Mouse (Mus musculus) midbrain, postnatal 0 days (tissue): ENCODE data around the gene Arhgap40. TPM values are rescaled to one million over a fixed set of nuclear protein-coding genes. Genes with fewer than 3 reads are reported as not detected.

Source experiments
- ATAC-seq: fragments of 200-750 bp; cut with Nextera tagmentation; 2 replicates; pipeline ENCODE4 v1.8.0; 2017; ENCODE audit warnings: moderate number of reproducible peaks, mild to moderate bottlenecking, moderate TSS enrichment, moderate library complexity; ENCODE audit not compliant: low FRiP score
- DNase-seq: peaks from one replicate; pipeline ENCODE4 v3.0.0-alpha.2; 2015; ENCODE audit warnings: low spot score
- H3K27ac ChIP-seq: fragments of 300-500 bp; sonication (generic); 2 replicates; pipeline ENCODE4 v1.5.1; 2014; ENCODE audit warnings: low read depth, mild to moderate bottlenecking, low read length, mixed read lengths
- H3K27me3 ChIP-seq: fragments of 300-500 bp; sonication (generic); 2 replicates; pipeline ENCODE4 v1.6.1; 2014; ENCODE audit warnings: low read length, control low read depth, mixed read lengths; ENCODE audit not compliant: insufficient read depth
- H3K36me3 ChIP-seq: fragments of 300-500 bp; sonication (generic); 2 replicates; pipeline ENCODE4 v1.6.1; 2014; ENCODE audit warnings: low read length, control low read depth, mixed read lengths; ENCODE audit not compliant: insufficient read depth
- H3K4me1 ChIP-seq: fragments of 300-500 bp; sonication (generic); 2 replicates; pipeline ENCODE4 v1.6.1; 2014; ENCODE audit warnings: mild to moderate bottlenecking, control low read depth, antibody characterized with exemption, low read length, mixed read lengths; ENCODE audit not compliant: insufficient read depth
- H3K4me2 ChIP-seq: fragments of 300-500 bp; sonication (generic); 2 replicates; pipeline ENCODE4 v1.6.1; 2014; ENCODE audit warnings: low read depth, mild to moderate bottlenecking, low read length, mixed read lengths; ENCODE audit not compliant: poor library complexity, severe bottlenecking
- H3K4me3 ChIP-seq: fragments of 300-500 bp; sonication (generic); 2 replicates; pipeline ENCODE4 v1.5.1; 2014; ENCODE audit warnings: low read depth, mild to moderate bottlenecking, low read length, moderate library complexity
- H3K9ac ChIP-seq: fragments of 300-500 bp; sonication (generic); replicated peaks from 2 replicates; pipeline ENCODE4 v1.6.1; 2014; ENCODE audit warnings: mild to moderate bottlenecking, low read length, moderate library complexity, mixed read lengths; ENCODE audit not compliant: poor library complexity, severe bottlenecking
- H3K9me3 ChIP-seq: fragments of 300-500 bp; sonication (generic); 2 replicates; pipeline ENCODE4 v1.6.1; 2016; ENCODE audit warnings: low read length, control low read depth
- CTCF ChIP-seq: IDR thresholded peaks from 2 replicates; pipeline ENCODE4 v1.5.1; 2016; ENCODE audit warnings: antibody characterized with exemption, mild to moderate bottlenecking
- WGBS: fragments of 180-500 bp; shearing (Covaris S2); extraction: QIAGEN DNeasy Blood & Tissue Kit; methylation state at CpG from one replicate; pipeline ENCODE4 v1.1.7; 2014; 5-methylcytosine and 5-hydroxymethylcytosine counted together
- polyA plus RNA-seq: library from polyadenylated mRNA; unstranded; fragments of >200 nt; fragmentation: Nextera tagmentation; extraction: Ambion mirVana; gene quantifications from 2 replicates; pipeline ENCODE4 v1.2.1, GENCODE M21; 2015
- total RNA-seq: library from RNA; depleted of rRNA; stranded (reverse); fragments of >200 nt; gene quantifications from 2 replicates; pipeline ENCODE4 v1.2.3, GENCODE M21; 2014

Gene Arhgap40
- total and polyA plus RNA-seq, 2 experiments from 2014 or later = 0.55 to 0.65 TPM

GRCm38 (mm10) chr2:158555252-158555651 is 42.7 kb downstream of the Arhgap40 start:
- H3K27ac ChIP-seq = no peak overlapping the region; the same call in 1 of the 2 replicates
- peaks cover 13% of the 10 kb centered on the region; the same call in 1 of the 2 replicates for H3K4me1 ChIP-seq
- ATAC-seq = no peak
- no peaks in the 10 kb centered on the region for H3K36me3 ChIP-seq
- H3K4me2 ChIP-seq = peak overlapping the region; percentile 53; the same call in 1 of the 2 replicates
- H3K4me3 ChIP-seq = peak overlapping the region; percentile 28
- WGBS = 6% methylated on average over 7 of the region's 7 CpGs
- no peak for DNase-seq
- TF ChIP-seq CTCF = no peak
- H3K27me3 ChIP-seq = no peaks in the 10 kb centered on the region
- no peaks in the 10 kb centered on the region for H3K9me3 ChIP-seq
- H3K9ac ChIP-seq = no peak overlapping the region

GRCm38 (mm10) chr2:158555812-158556211 is 43.2 kb downstream of the Arhgap40 start:
- Histone ChIP-seq H3K4me1 (peaks cover 10% of the 10 kb centered on the region; the same call in 1 of the 2 replicates), H3K9me3 (no peaks in the 10 kb centered on the region), H3K4me3 (peak overlapping the region; percentile 28), H3K36me3 (no peaks in the 10 kb centered on the region), H3K4me2 (peak overlapping the region; percentile 53), H3K27me3 (no peaks in the 10 kb centered on the region), H3K27ac (peak overlapping the region; percentile 18; the same call in 1 of the 2 replicates), H3K9ac (0 out of 2 replicates have a peak overlapping the region, but pooled peaks have one; percentile 24)
- no peak for TF ChIP-seq CTCF
- 1% methylated on average over 8 of the region's 8 CpGs for WGBS
- ATAC-seq = no peak
- no peak for DNase-seq

- Histone ChIP-seq H3K27me3 (no peaks in the 10 kb centered on the region), H3K4me3 (peak overlapping the region; percentile 28), H3K9me3 (no peaks in the 10 kb centered on the region), H3K36me3 (no peaks in the 10 kb centered on the region), H3K9ac (0 out of 2 replicates have a peak overlapping the region, but pooled peaks have one; percentile 24), H3K4me2 (peak overlapping the region; percentile 53), H3K4me1 (peaks cover 10% of the 10 kb centered on the region; the same call in 1 of the 2 replicates), H3K27ac (peak overlapping the region; percentile 18; the same call in 1 of the 2 replicates)
- WGBS = 2% methylated on average over 20 of the region's 20 CpGs
- DNase-seq (peak; percentile 78), ATAC-seq (peak; percentile 44; the same call in 1 of the 2 replicates)
- TF ChIP-seq CTCF = peak; percentile 90
Measured at GRCm38 (mm10) chr2:158556225-158556624, 43.6 kb downstream of the Arhgap40 start.

- Histone ChIP-seq H3K4me1 (peaks cover 10% of the 10 kb centered on the region; the same call in 1 of the 2 replicates), H3K9ac (no peak overlapping the region), H3K27me3 (no peaks in the 10 kb centered on the region), H3K27ac (no peak overlapping the region), H3K36me3 (no peaks in the 10 kb centered on the region), H3K9me3 (no peaks in the 10 kb centered on the region), H3K4me2 (peak overlapping the region; percentile 53), H3K4me3 (no peak overlapping the region)
- DNase-seq (no peak), ATAC-seq (no peak)
- 11% methylated on average over 5 of the region's 5 CpGs for WGBS
- TF ChIP-seq CTCF = no peak
Measured at GRCm38 (mm10) chr2:158556750-158557149, 44.2 kb downstream of the Arhgap40 start.

- no peak for ATAC-seq
- 20% methylated on average over 6 of the region's 6 CpGs for WGBS
- Histone ChIP-seq H3K9ac (no peak overlapping the region), H3K27ac (peak overlapping the region; percentile 87), H3K36me3 (no peaks in the 10 kb centered on the region), H3K4me3 (no peak overlapping the region), H3K27me3 (no peaks in the 10 kb centered on the region), H3K4me1 (peaks cover 10% of the 10 kb centered on the region; the same call in 1 of the 2 replicates), H3K9me3 (no peaks in the 10 kb centered on the region), H3K4me2 (no peak overlapping the region)
- peak; percentile 45 for DNase-seq
- TF ChIP-seq CTCF = no peak
Measured at GRCm38 (mm10) chr2:158559945-158560344, 47.3 kb downstream of the Arhgap40 start.

GRCm38 (mm10) chr2:158560801-158561200 is 48.2 kb downstream of the Arhgap40 start:
- peak; percentile 24 for DNase-seq
- Histone ChIP-seq H3K27me3 (no peaks in the 10 kb centered on the region), H3K4me3 (no peak overlapping the region), H3K4me2 (peak overlapping the region; percentile 28), H3K9ac (0 out of 2 replicates have a peak overlapping the region, but pooled peaks have one; percentile 20), H3K4me1 (peaks cover 10% of the 10 kb centered on the region; the same call in 1 of the 2 replicates), H3K9me3 (no peaks in the 10 kb centered on the region), H3K36me3 (no peaks in the 10 kb centered on the region), H3K27ac (peak overlapping the region; percentile 87)
- peak; percentile 45; the same call in 1 of the 2 replicates for ATAC-seq
- WGBS = 16% methylated on average over 9 of the region's 9 CpGs
- no peak for TF ChIP-seq CTCF
